Mouse (Mus musculus): ENCODE results near the gene Usp19. TPM values are rescaled to one million over a fixed set of nuclear protein-coding genes. Genes with fewer than 3 reads are reported as not detected.
A peak's percentile ranks its signal among the peaks of the same experiment; 100 is the strongest.

The Usp19 gene
- polyA plus RNA-seq, 1 experiment from 2014 or later, result 79.9 TPM

DNA sequence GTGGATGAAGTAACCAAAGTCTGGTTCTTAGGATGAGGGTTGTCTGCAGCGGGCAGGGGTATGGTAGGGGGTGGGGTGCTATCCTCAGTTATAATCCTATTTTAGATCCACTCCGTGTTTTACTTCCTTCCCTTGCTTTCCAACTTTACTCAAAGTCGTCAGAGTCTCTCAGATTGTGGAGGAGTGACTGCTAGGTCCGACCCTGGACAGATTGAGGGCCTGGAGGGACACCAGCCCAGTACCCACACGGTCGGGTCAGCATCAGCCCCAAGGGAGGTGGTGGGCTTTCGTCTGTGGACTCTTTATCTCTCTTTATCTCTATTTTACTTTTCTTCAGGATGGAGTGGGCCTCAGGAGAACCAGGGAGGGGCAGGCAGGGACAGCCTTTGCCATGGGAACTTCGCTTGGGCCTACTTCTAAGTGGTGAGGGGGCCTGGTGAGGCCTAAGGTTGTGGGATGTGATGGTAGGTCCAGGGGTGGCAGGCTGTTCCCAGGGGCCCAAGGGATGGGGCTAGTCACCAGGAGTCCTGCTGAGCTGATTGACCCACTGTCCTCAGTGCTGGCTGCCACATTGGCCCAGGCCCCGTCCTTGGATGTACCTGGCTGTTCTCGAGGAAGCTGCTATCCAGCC lies 10.6 kb upstream of the Usp19 start, which contains the start of gene Lamb2:
TSS of gene Lamb2 (plus strand) at position 16 of the 631 bp plus-strand sequence.
- ATAC-seq (ENCODE audit: insufficient read depth, low FRiP score, low TSS enrichment) (peak; percentile 60; the same call in 1 of the 2 replicates), DNase-seq (ENCODE audit: low spot score) (peak; percentile 42)
- Histone ChIP-seq H3K27ac (ENCODE audit: low read depth, low read length) (0 out of 2 replicates have a peak within 1 kb of the TSS, but pooled peaks have one; percentile 14), H3K27me3 (ENCODE audit: control insufficient read depth, insufficient read depth, low read length) (no peaks in the 10 kb centered on the region), H3K9me3 (ENCODE audit: control insufficient read depth, low read length) (no peaks in the 10 kb centered on the region), H3K4me3 (ENCODE audit: low read depth, low read length) (peak within 1 kb of the TSS; percentile 35), H3K4me1 (ENCODE audit: control insufficient read depth, insufficient read depth, low read length) (peaks cover 5% of the 10 kb centered on the region), H3K36me3 (ENCODE audit: control insufficient read depth, insufficient read depth, low read length) (no peaks in the 10 kb centered on the region; the same call in none of the 2 replicates), H3K9ac (ENCODE audit: low read length) (peak within 1 kb of the TSS; percentile 53), H3K4me2 (ENCODE audit: low read depth) (peak within 1 kb of the TSS; percentile 59)
- 15% methylated on average over 10 of the region's 10 CpGs for WGBS

DNA sequence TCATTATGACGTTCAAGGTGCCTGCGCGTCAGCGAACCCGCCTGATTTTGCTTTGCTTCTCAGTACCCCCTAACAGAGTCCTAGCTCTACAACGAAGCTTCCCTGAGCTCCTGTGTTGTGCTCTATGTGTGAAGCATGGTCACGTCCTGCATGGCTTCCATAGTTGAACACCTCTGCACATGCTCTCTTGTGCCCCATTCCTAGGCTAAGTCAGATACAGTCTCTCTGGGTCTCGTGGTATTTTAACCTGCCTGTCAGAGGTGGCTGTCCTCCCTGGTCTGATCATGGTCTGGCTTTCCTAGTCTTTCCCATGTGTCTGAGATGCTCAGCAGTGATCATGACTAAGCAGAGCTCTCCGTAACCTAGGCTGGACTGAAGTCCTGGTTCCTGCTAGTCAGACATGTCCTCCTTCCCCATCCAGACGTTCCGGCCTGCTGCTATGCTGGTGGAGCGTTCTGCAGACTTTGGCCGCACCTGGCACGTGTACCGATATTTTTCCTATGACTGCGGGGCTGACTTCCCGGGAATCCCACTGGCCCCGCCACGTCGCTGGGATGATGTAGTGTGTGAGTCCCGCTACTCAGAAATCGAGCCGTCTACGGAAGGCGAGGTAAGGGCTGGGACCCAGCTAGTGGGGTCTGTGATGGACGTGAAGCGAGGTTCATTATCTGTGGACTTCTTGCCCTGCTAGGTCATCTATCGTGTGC lies 9.4 kb upstream of the Usp19 start:
- DNase-seq (ENCODE audit: low spot score), result no peak
- ATAC-seq (ENCODE audit: insufficient read depth, low FRiP score, low TSS enrichment), result no peak
- Histone ChIP-seq H3K4me3 (ENCODE audit: low read depth, low read length) (no peak overlapping the region), H3K27ac (ENCODE audit: low read depth, low read length) (no peak overlapping the region), H3K4me1 (ENCODE audit: control insufficient read depth, insufficient read depth, low read length) (peaks cover 5% of the 10 kb centered on the region), H3K9me3 (ENCODE audit: control insufficient read depth, low read length) (no peaks in the 10 kb centered on the region), H3K4me2 (ENCODE audit: low read depth) (no peak overlapping the region), H3K9ac (ENCODE audit: low read length) (no peak overlapping the region; the same call in 1 of the 2 replicates), H3K36me3 (ENCODE audit: control insufficient read depth, insufficient read depth, low read length) (peaks cover under 1% of the 10 kb centered on the region), H3K27me3 (ENCODE audit: control insufficient read depth, insufficient read depth, low read length) (no peaks in the 10 kb centered on the region)
- WGBS, result 92% methylated on average over 28 of the region's 28 CpGs

DNA sequence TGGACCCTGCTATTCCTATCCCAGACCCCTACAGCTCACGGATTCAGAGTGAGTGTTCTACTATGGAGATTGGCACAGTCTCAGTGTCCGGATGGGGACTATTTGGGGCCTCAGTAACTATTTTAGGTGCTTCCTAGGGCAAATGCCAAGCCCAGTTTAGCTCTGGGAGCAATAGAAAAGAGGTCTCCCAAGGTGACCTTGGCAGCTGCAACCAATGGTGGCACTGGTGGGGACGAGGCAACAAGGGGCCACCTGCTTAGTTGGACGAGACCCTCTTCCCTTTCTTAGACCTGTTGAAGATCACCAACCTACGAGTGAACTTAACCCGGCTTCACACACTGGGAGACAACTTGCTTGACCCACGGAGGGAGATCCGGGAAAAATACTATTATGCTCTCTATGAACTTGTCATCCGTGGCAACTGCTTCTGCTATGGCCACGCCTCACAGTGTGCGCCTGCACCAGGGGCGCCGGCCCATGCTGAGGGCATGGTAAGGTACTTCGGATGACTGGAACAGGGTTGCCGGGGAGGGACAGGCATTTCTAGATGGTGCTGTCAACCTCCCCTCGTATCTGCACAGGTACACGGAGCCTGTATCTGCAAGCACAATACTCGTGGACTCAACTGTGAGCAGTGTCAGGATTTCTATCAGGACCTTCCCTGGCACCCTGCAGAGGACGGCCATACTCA lies 8.7 kb upstream of the Usp19 start:
- 92% methylated on average over 19 of the region's 19 CpGs for WGBS
- peaks cover 5% of the 10 kb centered on the region for H3K4me1 ChIP-seq (ENCODE audit: control insufficient read depth, insufficient read depth, low read length)
- DNase-seq (ENCODE audit: low spot score), result no peak
- H3K4me3 ChIP-seq (ENCODE audit: low read depth, low read length), result no peak overlapping the region
- no peak for ATAC-seq (ENCODE audit: insufficient read depth, low FRiP score, low TSS enrichment)
- no peak overlapping the region for H3K9ac ChIP-seq (ENCODE audit: low read length)
- H3K36me3 ChIP-seq (ENCODE audit: control insufficient read depth, insufficient read depth, low read length), result peaks cover 5% of the 10 kb centered on the region
- H3K9me3 ChIP-seq (ENCODE audit: control insufficient read depth, low read length), result no peaks in the 10 kb centered on the region
- H3K4me2 ChIP-seq (ENCODE audit: low read depth), result no peak overlapping the region
- H3K27me3 ChIP-seq (ENCODE audit: control insufficient read depth, insufficient read depth, low read length), result no peaks in the 10 kb centered on the region
- no peak overlapping the region for H3K27ac ChIP-seq (ENCODE audit: low read depth, low read length)

DNA sequence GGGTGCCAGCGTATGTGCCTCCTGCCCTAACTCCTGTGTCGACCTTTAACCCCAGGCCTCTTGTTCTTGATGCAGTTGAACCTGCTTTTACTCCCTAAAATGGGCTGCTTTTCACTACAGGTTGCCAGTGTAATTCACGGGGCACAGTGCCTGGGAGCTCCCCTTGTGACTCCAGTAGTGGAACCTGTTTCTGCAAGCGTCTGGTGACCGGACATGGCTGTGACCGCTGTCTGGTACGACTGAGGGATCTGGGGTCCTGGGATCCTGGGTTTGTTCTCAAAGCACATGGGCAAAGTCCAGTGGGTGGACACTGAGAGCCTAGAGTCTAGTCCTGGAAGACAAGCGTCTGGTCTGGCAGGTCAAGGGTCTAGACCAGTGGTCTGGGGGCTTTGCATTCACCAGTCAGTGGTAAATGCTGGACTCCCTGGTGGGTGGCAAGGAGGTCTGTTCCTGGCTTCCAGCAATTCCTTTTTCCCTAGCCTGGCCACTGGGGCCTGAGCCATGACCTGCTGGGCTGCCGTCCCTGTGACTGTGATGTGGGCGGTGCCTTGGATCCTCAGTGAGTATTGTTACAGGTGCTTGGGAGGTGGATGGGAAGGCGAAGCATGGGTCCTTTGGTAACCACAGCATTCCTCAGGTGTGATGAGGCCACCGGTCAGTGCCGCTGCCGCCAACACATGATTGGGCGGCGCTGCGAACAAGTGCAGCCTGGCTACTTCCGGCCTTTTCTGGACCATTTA lies 7.2 kb upstream of the Usp19 start:
- no peaks in the 10 kb centered on the region for H3K9me3 ChIP-seq (ENCODE audit: control insufficient read depth, low read length)
- 95% methylated on average over 18 of the region's 18 CpGs for WGBS
- H3K27ac ChIP-seq (ENCODE audit: low read depth, low read length), result no peak overlapping the region

DNA sequence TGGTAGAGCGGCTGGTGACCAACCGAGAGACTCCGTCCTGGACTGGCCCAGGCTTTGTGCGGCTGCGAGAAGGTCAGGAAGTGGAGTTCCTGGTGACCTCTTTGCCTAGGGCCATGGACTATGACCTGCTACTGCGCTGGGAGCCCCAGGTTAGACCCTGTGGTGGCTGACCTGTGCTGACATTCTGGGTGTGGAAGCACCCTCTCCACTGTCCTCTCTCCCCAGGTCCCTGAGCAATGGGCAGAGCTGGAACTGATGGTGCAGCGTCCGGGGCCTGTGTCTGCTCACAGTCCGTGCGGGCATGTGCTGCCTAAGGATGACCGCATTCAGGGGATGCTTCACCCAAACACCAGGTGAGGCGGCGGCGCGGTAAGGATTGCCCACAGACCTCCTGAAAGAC lies 6.4 kb upstream of the Usp19 start:
- ATAC-seq (ENCODE audit: insufficient read depth, low FRiP score, low TSS enrichment), result no peak
- Histone ChIP-seq H3K4me2 (ENCODE audit: low read depth) (no peak overlapping the region), H3K4me3 (ENCODE audit: low read depth, low read length) (no peak overlapping the region), H3K27me3 (ENCODE audit: control insufficient read depth, insufficient read depth, low read length) (no peaks in the 10 kb centered on the region), H3K9me3 (ENCODE audit: control insufficient read depth, low read length) (no peaks in the 10 kb centered on the region), H3K4me1 (ENCODE audit: control insufficient read depth, insufficient read depth, low read length) (peaks cover 5% of the 10 kb centered on the region), H3K27ac (ENCODE audit: low read depth, low read length) (no peak overlapping the region), H3K36me3 (ENCODE audit: control insufficient read depth, insufficient read depth, low read length) (peaks cover 7% of the 10 kb centered on the region), H3K9ac (ENCODE audit: low read length) (no peak overlapping the region)
- 92% methylated on average over 15 of the region's 15 CpGs for WGBS
- DNase-seq (ENCODE audit: low spot score), result no peak

More for the DNA sequence above, 7.2 kb upstream of the Usp19 start:
- Histone ChIP-seq H3K36me3 (ENCODE audit: control insufficient read depth, insufficient read depth, low read length) (peaks cover 5% of the 10 kb centered on the region), H3K4me1 (ENCODE audit: control insufficient read depth, insufficient read depth, low read length) (peaks cover 5% of the 10 kb centered on the region), H3K4me2 (ENCODE audit: low read depth) (no peak overlapping the region), H3K4me3 (ENCODE audit: low read depth, low read length) (no peak overlapping the region), H3K9ac (ENCODE audit: low read length) (no peak overlapping the region; the same call in 1 of the 2 replicates), H3K27me3 (ENCODE audit: control insufficient read depth, insufficient read depth, low read length) (no peaks in the 10 kb centered on the region)
- DNase-seq (ENCODE audit: low spot score), result no peak
- ATAC-seq (ENCODE audit: insufficient read depth, low FRiP score, low TSS enrichment), result no peak

DNA sequence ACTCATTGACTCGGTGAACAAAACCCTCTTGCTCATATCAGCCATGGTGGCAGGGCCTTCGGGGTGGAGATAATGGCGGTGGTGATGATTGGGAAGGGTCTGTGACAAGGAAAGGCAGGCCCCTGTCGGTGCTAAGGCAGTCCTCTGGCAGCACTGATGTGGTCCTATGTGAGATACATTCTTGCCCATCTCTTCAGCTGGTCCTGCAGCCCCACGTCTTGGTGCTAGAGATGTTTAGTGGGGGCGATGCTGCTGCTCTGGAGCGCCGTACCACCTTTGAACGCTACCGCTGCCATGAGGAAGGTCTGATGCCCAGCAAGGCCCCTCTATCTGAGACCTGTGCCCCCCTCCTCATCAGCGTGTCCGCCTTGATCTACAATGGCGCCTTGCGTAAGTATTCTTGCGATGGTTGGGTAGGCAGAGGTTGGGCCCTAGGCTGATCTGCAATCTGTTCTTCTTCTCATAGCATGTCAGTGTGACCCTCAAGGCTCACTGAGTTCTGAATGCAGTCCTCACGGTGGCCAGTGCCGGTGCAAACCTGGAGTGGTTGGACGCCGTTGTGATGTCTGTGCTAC lies 5.0 kb upstream of the Usp19 start:
- WGBS, result 91% methylated on average over 19 of the region's 19 CpGs
- Histone ChIP-seq H3K4me1 (ENCODE audit: control insufficient read depth, insufficient read depth, low read length) (no peaks in the 10 kb centered on the region), H3K27me3 (ENCODE audit: control insufficient read depth, insufficient read depth, low read length) (no peaks in the 10 kb centered on the region), H3K36me3 (ENCODE audit: control insufficient read depth, insufficient read depth, low read length) (peaks cover 10% of the 10 kb centered on the region), H3K9ac (ENCODE audit: low read length) (no peak overlapping the region), H3K4me2 (ENCODE audit: low read depth) (no peak overlapping the region), H3K9me3 (ENCODE audit: control insufficient read depth, low read length) (no peaks in the 10 kb centered on the region), H3K27ac (ENCODE audit: low read depth, low read length) (no peak overlapping the region), H3K4me3 (ENCODE audit: low read depth, low read length) (no peak overlapping the region)
- ATAC-seq (ENCODE audit: insufficient read depth, low FRiP score, low TSS enrichment) (no peak), DNase-seq (ENCODE audit: low spot score) (no peak)

DNA sequence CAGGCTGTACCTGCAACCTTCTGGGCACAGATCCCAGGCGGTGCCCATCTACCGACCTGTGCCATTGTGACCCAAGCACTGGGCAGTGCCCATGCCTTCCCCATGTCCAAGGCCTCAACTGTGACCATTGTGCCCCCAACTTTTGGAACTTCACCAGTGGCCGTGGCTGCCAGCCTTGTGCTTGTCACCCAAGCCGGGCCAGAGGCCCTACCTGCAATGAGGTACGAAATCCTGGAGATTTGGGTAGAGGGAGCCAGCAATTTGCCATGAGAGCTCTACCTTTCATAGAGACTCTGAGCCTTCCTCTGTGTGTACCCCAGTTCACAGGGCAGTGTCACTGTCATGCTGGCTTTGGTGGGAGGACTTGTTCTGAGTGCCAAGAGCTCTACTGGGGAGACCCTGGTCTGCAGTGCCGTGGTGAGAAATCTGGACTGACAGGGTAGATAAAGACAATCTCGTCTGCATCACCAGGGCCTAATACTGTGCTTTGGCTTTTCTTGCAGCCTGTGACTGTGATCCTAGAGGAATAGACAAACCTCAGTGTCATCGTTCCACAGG lies 3.4 kb upstream of the Usp19 start:
- Histone ChIP-seq H3K9ac (ENCODE audit: low read length) (no peak overlapping the region; the same call in 1 of the 2 replicates), H3K36me3 (ENCODE audit: control insufficient read depth, insufficient read depth, low read length) (peaks cover 10% of the 10 kb centered on the region), H3K27ac (ENCODE audit: low read depth, low read length) (no peak overlapping the region), H3K4me2 (ENCODE audit: low read depth) (no peak overlapping the region), H3K4me3 (ENCODE audit: low read depth, low read length) (no peak overlapping the region), H3K27me3 (ENCODE audit: control insufficient read depth, insufficient read depth, low read length) (no peaks in the 10 kb centered on the region), H3K9me3 (ENCODE audit: control insufficient read depth, low read length) (no peaks in the 10 kb centered on the region), H3K4me1 (ENCODE audit: control insufficient read depth, insufficient read depth, low read length) (peaks cover 5% of the 10 kb centered on the region)
- 95% methylated on average over 8 of the region's 8 CpGs for WGBS
- ATAC-seq (ENCODE audit: insufficient read depth, low FRiP score, low TSS enrichment), result no peak
- DNase-seq (ENCODE audit: low spot score), result no peak

DNA sequence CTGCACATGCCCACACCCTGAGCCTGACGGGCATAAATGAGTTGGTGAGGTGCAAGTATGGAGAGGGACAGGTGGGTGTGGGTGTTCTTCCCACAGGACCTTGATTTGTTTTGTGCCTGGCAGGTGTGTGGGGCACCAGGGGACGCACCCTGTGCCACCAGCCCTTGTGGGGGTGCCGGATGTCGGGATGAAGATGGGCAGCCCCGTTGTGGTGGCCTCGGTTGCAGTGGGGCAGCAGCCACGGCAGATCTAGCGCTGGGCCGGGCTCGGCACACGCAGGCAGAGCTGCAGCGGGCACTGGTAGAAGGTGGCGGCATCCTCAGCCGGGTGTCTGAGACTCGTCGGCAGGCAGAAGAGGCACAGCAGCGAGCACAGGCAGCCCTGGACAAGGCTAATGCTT lies 2.0 kb upstream of the Usp19 start:
- Histone ChIP-seq H3K4me3 (ENCODE audit: low read depth, low read length) (no peak overlapping the region), H3K4me2 (ENCODE audit: low read depth) (no peak overlapping the region), H3K36me3 (ENCODE audit: control insufficient read depth, insufficient read depth, low read length) (peaks cover 20% of the 10 kb centered on the region), H3K27ac (ENCODE audit: low read depth, low read length) (no peak overlapping the region), H3K27me3 (ENCODE audit: control insufficient read depth, insufficient read depth, low read length) (no peaks in the 10 kb centered on the region), H3K9ac (ENCODE audit: low read length) (no peak overlapping the region), H3K9me3 (ENCODE audit: control insufficient read depth, low read length) (no peaks in the 10 kb centered on the region), H3K4me1 (ENCODE audit: control insufficient read depth, insufficient read depth, low read length) (peaks cover 5% of the 10 kb centered on the region)
- no peak for ATAC-seq (ENCODE audit: insufficient read depth, low FRiP score, low TSS enrichment)
- no peak for DNase-seq (ENCODE audit: low spot score)
- 98% methylated on average over 17 of the region's 17 CpGs for WGBS
